Mouse (Mus musculus) hindlimb bud, embryonic 11.5 days (tissue): ENCODE results near the gene Eid3.

Experiments used
- DNase-seq: peaks from one replicate; pipeline ENCODE4 v3.0.0-alpha.2; 2012; ENCODE audit warnings: low read depth, low spot score; ENCODE audit errors: extremely low spot score

Gene Eid3

GRCm38 (mm10) chr10:82908526-82908925 lies 42.1 kb downstream of the Eid3 start:
- DNase-seq: no peak

- peak; percentile 64 for DNase-seq
Measured at GRCm38 (mm10) chr10:82909382-82909781, 43.0 kb downstream of the Eid3 start.

- DNase-seq: no peak
Measured at GRCm38 (mm10) chr10:82910198-82910597, 43.8 kb downstream of the Eid3 start.

- DNase-seq: no peak
Measured at GRCm38 (mm10) chr10:82913238-82913637, 46.8 kb downstream of the Eid3 start.

- DNase-seq: no peak
Measured at GRCm38 (mm10) chr10:82913772-82914171, 47.3 kb downstream of the Eid3 start.
